Mouse (Mus musculus) ES-E14 (cell line): ENCODE data around the gene Lypd8. TPM values are rescaled to one million over a fixed set of nuclear protein-coding genes. Genes with fewer than 3 reads are reported as not detected.
"Not testable (repeated sequence)": the region's sequence is repeated elsewhere in the genome, so short reads cannot be mapped to it uniquely, and the experiment has no call there.

ENCODE experiments used
- DNase-seq: peaks from one replicate; pipeline ENCODE4 v3.0.0-alpha.2; 2013; ENCODE audit warnings: low read depth, low spot score
- H3K27ac ChIP-seq: 2 replicates; pipeline ENCODE4 v1.5.1; 2012; ENCODE audit warnings: low read depth, mild to moderate bottlenecking, low read length, moderate library complexity, mixed read lengths; ENCODE audit not compliant: poor library complexity, insufficient read depth, severe bottlenecking
- H3K36me3 ChIP-seq: 2 replicates; pipeline ENCODE4 v1.6.1; 2012; ENCODE audit warnings: mild to moderate bottlenecking, low read length, moderate library complexity, mixed read lengths; ENCODE audit not compliant: control insufficient read depth, poor library complexity, insufficient read depth, severe bottlenecking
- H3K4me1 ChIP-seq, 2 experiments: fragments of 150-350 bp in 1 of 2; sonication (generic) in 1 of 2; 2 replicates each; pipeline ENCODE4 v1.6.1; 2012; ENCODE audit warnings: low read length in 2 of 2, mild to moderate bottlenecking in 1 of 2, mixed read lengths in 1 of 2; ENCODE audit not compliant: control insufficient read depth in 2 of 2, insufficient read depth in 2 of 2, poor library complexity in 1 of 2
- H3K4me3 ChIP-seq, 2 experiments: fragments of 150-350 bp in 1 of 2; sonication (generic) in 1 of 2; 2 replicates each; pipeline ENCODE4 v1.5.1; 2012; ENCODE audit warnings: low read length in 2 of 2, low read depth in 1 of 2, mild to moderate bottlenecking in 1 of 2, mixed read lengths in 1 of 2; ENCODE audit not compliant: insufficient read depth in 1 of 2, poor library complexity in 1 of 2, severe bottlenecking in 1 of 2
- H3K9ac ChIP-seq: 2 replicates; pipeline ENCODE4 v1.6.1; 2012; ENCODE audit warnings: low read depth, mild to moderate bottlenecking, low read length, mixed read lengths; ENCODE audit not compliant: poor library complexity, insufficient read depth, severe bottlenecking
- H3K9me3 ChIP-seq: fragments of 150-350 bp; sonication (generic); 2 replicates; pipeline ENCODE4 v1.6.1; 2012; ENCODE audit warnings: low read depth, mild to moderate bottlenecking, low read length; ENCODE audit not compliant: control insufficient read depth, insufficient read depth
- CHD2 ChIP-seq: IDR thresholded peaks from 2 replicates; pipeline ENCODE4 v1.6.1; 2014; ENCODE audit warnings: mild to moderate bottlenecking, low read depth, low read length, inconsistent platforms
- HCFC1 ChIP-seq: IDR thresholded peaks from 2 replicates; pipeline ENCODE4 v1.6.1; 2012; ENCODE audit warnings: low read length, inconsistent platforms, borderline replicate concordance; ENCODE audit not compliant: insufficient read depth
- MAFK ChIP-seq: IDR thresholded peaks from 2 replicates; pipeline ENCODE4 v1.6.1; 2014; ENCODE audit warnings: mild to moderate bottlenecking, low read depth, low read length, inconsistent platforms; ENCODE audit not compliant: insufficient read depth
- ZC3H11A ChIP-seq: IDR thresholded peaks from 2 replicates; pipeline ENCODE4 v1.6.1; 2012; ENCODE audit warnings: low read depth, mild to moderate bottlenecking, inconsistent platforms, low read length, borderline replicate concordance
- ZNF384 ChIP-seq: IDR thresholded peaks from 2 replicates; pipeline ENCODE4 v1.6.1; 2012; ENCODE audit warnings: low read depth, low read length, inconsistent platforms
- in situ Hi-C, 2 experiments: fragments of 600-800 bp; cut with MboI; formaldehyde crosslinking; loops; one replicate each; pipeline ENCODE4 v1.15.1; 2025; ENCODE audit warnings: low sequenced_read_pairs in 2 of 2, inconsistent platforms in 1 of 2; ENCODE audit not compliant: unreplicated experiment in 2 of 2
- total RNA-seq: library from RNA; depleted of rRNA; stranded (reverse); fragments of 300-350 nt; gene quantifications from 2 replicates; pipeline ENCODE4 v1.2.3, GENCODE M21; 2012

Lypd8 gene
- total RNA-seq, 1 experiment = not detected

- Histone ChIP-seq H3K4me3 (no peak overlapping the region), H3K27ac (no peak overlapping the region)
- in situ Hi-C loops = no loop called here
Observed at GRCm38 (mm10) chr11:58354927-58355326, 23.9 kb upstream of the Lypd8 start.

GRCm38 (mm10) chr11:58357042-58357441 is 21.8 kb upstream of the Lypd8 start:
- Histone ChIP-seq H3K27ac (no peak overlapping the region), H3K4me1 (no peaks in the 10 kb centered on the region), H3K9me3 (no peaks in the 10 kb centered on the region), H3K36me3 (no peaks in the 10 kb centered on the region), H3K4me3 (no peak overlapping the region), H3K9ac (no peak overlapping the region)
- in situ Hi-C loops = no loop called here
- no peak for DNase-seq
- no peak for TF ChIP-seq ZNF384
- no peak for TF ChIP-seq ZC3H11A
- no peak for TF ChIP-seq MAFK
- no peak for TF ChIP-seq HCFC1
- no peak for TF ChIP-seq CHD2

More at GRCm38 (mm10) chr11:58354927-58355326, 23.9 kb upstream of the Lypd8 start:
- no peaks in the 10 kb centered on the region for H3K9me3 ChIP-seq
- no peaks in the 10 kb centered on the region for H3K4me1 ChIP-seq
- TF ChIP-seq ZC3H11A (no peak), HCFC1 (no peak), CHD2 (no peak), MAFK (no peak), ZNF384 (no peak)
- H3K9ac ChIP-seq = no peak overlapping the region
- no peak for DNase-seq
- no peaks in the 10 kb centered on the region for H3K36me3 ChIP-seq

GRCm38 (mm10) chr11:58357844-58358534 is 20.9 kb upstream of the Lypd8 start:
- no peak for DNase-seq
- no peaks in the 10 kb centered on the region for H3K36me3 ChIP-seq
- no peaks in the 10 kb centered on the region for H3K9me3 ChIP-seq
- H3K4me3 ChIP-seq = no peak overlapping the region
- H3K4me1 ChIP-seq = no peaks in the 10 kb centered on the region
- in situ Hi-C loops = no loop called here
- H3K9ac ChIP-seq = no peak overlapping the region
- TF ChIP-seq MAFK (no peak), CHD2 (no peak), ZC3H11A (no peak), HCFC1 (no peak), ZNF384 (no peak)
- no peak overlapping the region for H3K27ac ChIP-seq

GRCm38 (mm10) chr11:58362562-58362961 is 16.3 kb upstream of the Lypd8 start:
- H3K4me3 ChIP-seq, H3K4me1 ChIP-seq, H3K27ac ChIP-seq, H3K9ac ChIP-seq, in situ Hi-C loops, H3K36me3 ChIP-seq, DNase-seq, H3K9me3 ChIP-seq: not testable (repeated sequence)

GRCm38 (mm10) chr11:58364454-58364853 is 14.4 kb upstream of the Lypd8 start:
- H3K9me3 ChIP-seq = no peaks in the 10 kb centered on the region
- DNase-seq = no peak
- H3K27ac ChIP-seq = no peak overlapping the region
- no peaks in the 10 kb centered on the region for H3K36me3 ChIP-seq
- in situ Hi-C loops = no loop called here
- H3K9ac ChIP-seq = no peak overlapping the region
- no peak overlapping the region for H3K4me3 ChIP-seq
- H3K4me1 ChIP-seq = no peaks in the 10 kb centered on the region
- no peak for TF ChIP-seq ZNF384
- TF ChIP-seq MAFK = no peak
- TF ChIP-seq ZC3H11A = no peak
- TF ChIP-seq HCFC1 = no peak
- no peak for TF ChIP-seq CHD2

GRCm38 (mm10) chr11:58366191-58366590 is 12.7 kb upstream of the Lypd8 start:
- DNase-seq, H3K4me1 ChIP-seq, in situ Hi-C loops, H3K36me3 ChIP-seq, H3K27ac ChIP-seq, H3K9ac ChIP-seq, H3K9me3 ChIP-seq, H3K4me3 ChIP-seq: not testable (repeated sequence)
